Mouse (Mus musculus) stomach, postnatal 0 days (tissue): Measurements from ENCODE around the gene Pou3f3.

Experiments used
- CTCF ChIP-seq: IDR thresholded peaks from 2 replicates; pipeline ENCODE4 v1.5.1; 2016; ENCODE audit warnings: antibody characterized with exemption, low read depth, mild to moderate bottlenecking, moderate library complexity
- EP300 ChIP-seq: optimal IDR thresholded peaks from 2 replicates; pipeline ENCODE3; 2016; ENCODE audit warnings: antibody characterized with exemption

- TF ChIP-seq CTCF, result no peak
- TF ChIP-seq EP300, result no peak
These were observed 31.6 kb downstream of the Pou3f3 start for GRCm38 (mm10) chr1:42727161-42727560.
